Mouse (Mus musculus) G1E (cell line): Measurements from ENCODE around the gene Tyro3. TPM values are rescaled to one million over a fixed set of nuclear protein-coding genes. Genes with fewer than 3 reads are reported as not detected.

Experiments used
- ATAC-seq: 2 replicates; pipeline ENCODE4 v1.8.0; 2016; ENCODE audit warnings: mild to moderate bottlenecking; ENCODE audit not compliant: insufficient number of reproducible peaks, poor library complexity, low FRiP score, severe bottlenecking; ENCODE audit errors: extremely low read depth
- DNase-seq: peaks from one replicate; pipeline ENCODE4 v3.0.0; 2012; ENCODE audit warnings: low spot score
- H3K27me3 ChIP-seq: 2 replicates; pipeline ENCODE4 v1.6.1; 2012; ENCODE audit warnings: mild to moderate bottlenecking, low read length, inconsistent platforms; ENCODE audit not compliant: insufficient read depth
- H3K36me3 ChIP-seq: replicated peaks from 2 replicates; pipeline ENCODE3; 2012; ENCODE audit warnings: mild to moderate bottlenecking, inconsistent platforms
- H3K4me1 ChIP-seq: 2 replicates; pipeline ENCODE4 v1.6.1; 2012; ENCODE audit warnings: low read depth, low read length, inconsistent platforms, mixed read lengths; ENCODE audit not compliant: insufficient read depth
- H3K4me3 ChIP-seq: 2 replicates; pipeline ENCODE4 v1.5.1; 2012; ENCODE audit warnings: low read depth, mild to moderate bottlenecking, inconsistent platforms, low read length, moderate library complexity, mixed read lengths
- H3K9me3 ChIP-seq: replicated peaks from 2 replicates; pipeline ENCODE4 v1.6.1; 2012; ENCODE audit warnings: inconsistent platforms
- CTCF ChIP-seq: IDR thresholded peaks from 2 replicates; pipeline ENCODE4 v1.5.1; 2012; ENCODE audit warnings: low read depth, low read length, inconsistent platforms, mixed read lengths
- GATA1 ChIP-seq: IDR thresholded peaks from 2 replicates; pipeline ENCODE4 v1.6.1; 2012; ENCODE audit warnings: borderline replicate concordance, low read length, inconsistent platforms, mixed read lengths
- GATA2 ChIP-seq: IDR thresholded peaks from 2 replicates; pipeline ENCODE4 v1.6.1; 2012; ENCODE audit warnings: low read depth, low read length, inconsistent platforms, borderline replicate concordance
- POLR2AphosphoS5 ChIP-seq: IDR thresholded peaks from 2 replicates; pipeline ENCODE4 v1.6.1; 2012; ENCODE audit warnings: low read depth, low read length, inconsistent platforms; ENCODE audit not compliant: insufficient replicate concordance
- TAL1 ChIP-seq: conservative IDR thresholded peaks from 2 replicates; pipeline ENCODE4 v1.6.1; 2012; ENCODE audit warnings: low read depth, low read length, inconsistent platforms, mixed read lengths
- polyA plus RNA-seq: library from polyadenylated mRNA; stranded (reverse); fragments of >175 nt; gene quantifications from 2 replicates; pipeline ENCODE4 v1.2.3, GENCODE M21; 2012
- total RNA-seq, 2 experiments: library from RNA; stranded (forward) in 1 of 2; stranded (reverse) in 1 of 2; fragments of 200-1000 nt in 1 of 2; fragments of >200 nt in 1 of 2; fragmentation: Nextera tagmentation in 1 of 2; gene quantifications; 2 replicates each; pipeline ENCODE4 v1.2.3; 2014 to 2017

The Tyro3 gene
- total RNA-seq (2014; fragmentation: Nextera tagmentation) (not detected in 2 replicates), total RNA-seq (2017) (0.87 and 1.1 TPM in 2 replicates), polyA plus RNA-seq (0.28 and 0.42 TPM in 2 replicates)

DNA sequence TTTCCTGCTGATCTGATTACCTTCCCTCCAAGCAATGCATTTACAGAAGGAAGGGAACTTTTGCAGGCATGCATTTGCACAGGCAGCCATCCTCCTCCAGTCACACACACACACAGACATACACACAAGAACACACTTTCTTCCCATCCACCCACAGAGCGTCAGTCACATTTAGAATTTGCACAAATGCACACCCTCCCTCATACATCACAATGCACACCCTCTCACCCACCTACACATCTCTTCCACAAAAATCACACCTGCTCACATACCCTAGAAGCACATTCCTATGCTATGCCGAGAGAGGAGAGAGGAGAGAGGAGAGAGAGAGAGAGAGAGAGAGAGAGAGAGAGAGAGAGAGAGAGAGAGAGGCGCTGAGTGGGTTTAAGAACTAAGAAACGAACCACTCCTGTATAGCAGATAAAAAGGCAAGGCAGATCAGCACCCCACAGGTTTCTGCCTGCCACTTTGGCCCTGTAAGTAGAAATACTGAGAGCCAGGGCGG is at the start of gene Tyro3:
TSS of gene Tyro3 (plus strand) at position 455 of the 505 bp plus-strand sequence.
- H3K4me1 ChIP-seq, result peaks cover 33% of the 10 kb centered on the region
- no peak within 1 kb of the TSS for H3K4me3 ChIP-seq
- no peaks in the 10 kb centered on the region for H3K36me3 ChIP-seq
- DNase-seq (no peak), ATAC-seq (no peak)
- peaks cover 66% of the 10 kb centered on the region for H3K27me3 ChIP-seq
- TF ChIP-seq POLR2AphosphoS5, result no peak
- no peak for TF ChIP-seq GATA2
- TF ChIP-seq CTCF, result no peak
- TF ChIP-seq GATA1, result no peak
- no peak for TF ChIP-seq TAL1
- no peaks in the 10 kb centered on the region for H3K9me3 ChIP-seq

DNA sequence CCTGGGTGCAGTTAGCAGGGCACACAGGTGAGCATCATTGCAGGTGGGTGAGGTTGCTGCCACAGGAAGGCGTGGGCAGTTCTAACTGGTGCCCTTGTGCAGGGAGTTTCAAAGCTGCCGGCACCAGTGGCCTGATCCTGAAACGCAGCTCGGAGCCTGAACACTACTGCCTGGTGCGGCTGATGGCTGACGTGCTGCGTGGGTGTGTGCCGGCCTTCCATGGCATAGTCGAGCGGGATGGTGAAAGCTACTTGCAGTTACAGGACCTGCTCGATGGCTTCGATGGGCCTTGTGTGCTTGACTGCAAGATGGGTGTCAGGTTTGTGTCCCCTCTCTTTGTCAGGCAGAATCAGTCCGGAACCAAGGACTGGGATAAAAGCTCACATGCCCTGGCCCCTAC is 48.3 kb upstream of the Tyro3 start:
- H3K9me3 ChIP-seq, result no peaks in the 10 kb centered on the region
- H3K36me3 ChIP-seq, result peaks cover 8% of the 10 kb centered on the region
- H3K4me1 ChIP-seq, result peaks cover 10% of the 10 kb centered on the region
- TF ChIP-seq CTCF, result no peak
- TF ChIP-seq POLR2AphosphoS5, result no peak
- TF ChIP-seq GATA1, result no peak
- TF ChIP-seq TAL1, result no peak
- no peak for TF ChIP-seq GATA2
- DNase-seq (no peak), ATAC-seq (no peak)
- no peak overlapping the region for H3K4me3 ChIP-seq
- peaks cover 35% of the 10 kb centered on the region for H3K27me3 ChIP-seq

DNA sequence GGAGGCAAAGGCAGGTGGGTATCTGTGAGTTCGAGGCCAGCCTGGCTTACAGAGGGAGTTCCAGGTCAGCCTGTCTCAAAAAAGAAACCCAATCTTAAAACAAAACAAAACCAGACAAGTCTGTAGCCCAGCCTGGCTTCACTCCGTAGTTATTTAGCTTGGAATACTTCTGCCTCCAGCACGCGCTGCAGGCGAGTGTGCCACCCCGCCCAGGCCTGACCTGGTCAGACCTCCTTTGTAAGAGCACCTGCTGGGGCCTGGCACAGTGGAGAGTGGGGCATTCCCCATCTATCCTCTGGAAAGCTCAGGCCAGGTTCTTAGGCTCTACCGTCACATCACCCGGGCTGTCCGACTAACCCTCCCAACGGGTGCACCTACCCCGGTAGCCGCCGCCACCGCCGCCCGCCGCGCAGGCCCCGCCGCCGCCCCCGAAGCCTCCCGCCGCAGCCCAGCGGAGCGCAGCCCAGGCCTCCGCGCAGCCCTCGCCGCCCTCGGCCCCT is 39.9 kb upstream of the Tyro3 start:
- no peak for DNase-seq
- H3K36me3 ChIP-seq, result no peaks in the 10 kb centered on the region
- H3K27me3 ChIP-seq, result peaks cover 59% of the 10 kb centered on the region

DNA sequence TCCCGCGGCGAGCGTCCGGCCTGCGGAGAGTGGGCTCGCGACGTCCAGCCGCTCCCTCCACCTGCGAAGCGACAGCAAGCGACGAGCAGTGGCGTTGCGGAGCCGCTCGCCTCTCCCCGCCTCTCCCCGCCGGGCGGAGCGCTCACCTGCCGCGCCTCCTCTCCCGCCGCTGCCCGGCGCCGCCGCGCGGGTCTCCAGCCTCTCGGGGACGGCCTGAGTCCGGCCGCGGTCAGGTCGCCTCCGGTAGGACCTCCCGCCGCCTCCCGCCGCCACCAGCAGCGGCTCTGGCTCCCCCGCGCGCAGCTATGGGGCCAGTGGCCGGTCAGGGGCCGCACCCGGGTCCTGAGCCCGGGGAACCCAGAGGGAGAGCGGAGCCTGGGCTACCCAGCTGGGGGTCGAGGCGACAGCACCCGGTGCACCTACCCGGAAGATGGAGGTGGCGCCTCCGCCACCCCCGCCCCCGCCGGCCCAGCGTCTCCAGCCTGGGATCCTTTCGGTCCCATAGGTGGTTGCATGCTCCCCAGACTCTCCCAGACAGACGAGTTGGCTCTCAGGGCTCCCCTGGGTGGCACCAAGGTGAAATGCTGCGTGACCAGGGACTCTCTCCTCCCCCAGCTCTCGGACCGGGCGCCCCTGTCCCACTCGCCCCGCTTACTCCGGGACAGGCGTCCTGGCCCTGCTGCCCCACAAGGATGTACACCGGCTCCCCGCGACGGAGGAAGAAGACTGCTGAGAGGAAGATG is 39.3 kb upstream of the Tyro3 start:
- Histone ChIP-seq H3K27me3 (peaks cover 53% of the 10 kb centered on the region), H3K4me1 (peaks cover 14% of the 10 kb centered on the region), H3K4me3 (peak overlapping the region; percentile 55; the same call in 1 of the 2 replicates), H3K9me3 (no peaks in the 10 kb centered on the region; the same call in 1 of the 2 replicates), H3K36me3 (no peaks in the 10 kb centered on the region)
- no peak for ATAC-seq
- DNase-seq, result no peak
- no peak for TF ChIP-seq TAL1
- TF ChIP-seq POLR2AphosphoS5, result no peak
- no peak for TF ChIP-seq GATA1
- TF ChIP-seq CTCF, result no peak
- no peak for TF ChIP-seq GATA2

More for the DNA sequence above, 39.9 kb upstream of the Tyro3 start:
- peak overlapping the region; percentile 55; the same call in 1 of the 2 replicates for H3K4me3 ChIP-seq
- TF ChIP-seq CTCF (no peak), POLR2AphosphoS5 (no peak), TAL1 (no peak), GATA2 (no peak), GATA1 (no peak)
- no peaks in the 10 kb centered on the region; the same call in 1 of the 2 replicates for H3K9me3 ChIP-seq
- peaks cover 14% of the 10 kb centered on the region for H3K4me1 ChIP-seq
- ATAC-seq, result no peak

DNA sequence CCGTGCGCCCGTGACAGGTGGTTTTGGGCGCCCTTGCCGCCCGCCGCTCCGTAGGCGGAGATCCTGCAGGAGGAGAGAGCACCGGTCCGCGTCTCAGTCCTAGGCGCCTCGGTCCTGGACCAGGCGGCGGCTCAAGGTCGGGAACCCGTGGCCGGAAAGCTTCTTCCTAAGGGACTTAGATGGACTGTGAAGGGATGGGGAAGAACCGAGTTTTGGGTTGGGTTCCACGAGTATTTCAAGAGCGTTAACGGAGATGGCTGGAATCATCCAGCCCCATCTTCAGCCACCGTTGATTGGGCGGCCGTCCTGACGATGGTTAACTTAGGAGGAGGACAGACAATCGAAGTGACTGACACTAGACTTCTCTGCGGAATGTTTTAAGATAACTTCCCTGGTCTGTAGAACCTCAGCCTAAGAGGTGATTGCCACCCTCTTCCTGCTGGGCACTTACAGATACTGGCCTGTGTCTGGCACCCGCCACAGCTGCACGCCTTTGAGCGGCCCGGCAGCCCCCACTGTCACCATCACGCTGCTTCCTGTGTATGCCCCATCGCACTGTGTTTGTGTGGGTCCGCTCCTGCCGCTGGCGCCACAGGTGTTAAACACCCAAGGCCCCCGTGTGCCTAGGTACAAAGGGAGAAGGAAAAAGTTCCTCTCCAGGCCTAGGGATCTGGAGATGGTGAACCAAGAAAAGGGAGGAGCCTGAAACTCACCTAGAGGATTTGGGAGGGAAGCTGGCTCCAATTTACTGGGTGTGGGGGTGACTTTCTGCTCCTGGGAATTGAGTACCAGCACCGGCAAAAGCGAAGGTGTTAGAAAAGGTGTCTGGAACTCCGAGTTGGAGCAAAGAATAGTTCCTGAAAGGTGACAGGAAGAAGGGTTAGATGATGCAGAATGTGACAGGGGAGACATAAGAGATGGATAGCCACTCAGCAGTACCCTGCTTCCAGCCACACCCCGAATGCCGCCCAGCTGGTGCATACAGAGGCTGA is 38.4 kb upstream of the Tyro3 start:
- TF ChIP-seq GATA1 (no peak), POLR2AphosphoS5 (no peak), CTCF (no peak), TAL1 (no peak), GATA2 (no peak)
- ATAC-seq (no peak), DNase-seq (no peak)

More for the DNA sequence above, 38.4 kb upstream of the Tyro3 start:
- H3K4me1 ChIP-seq, result peaks cover 14% of the 10 kb centered on the region
- H3K4me3 ChIP-seq, result no peak overlapping the region; the same call in 1 of the 2 replicates
- H3K36me3 ChIP-seq, result peaks cover 9% of the 10 kb centered on the region
- H3K27me3 ChIP-seq, result peaks cover 46% of the 10 kb centered on the region
- no peaks in the 10 kb centered on the region; the same call in 1 of the 2 replicates for H3K9me3 ChIP-seq
